Mouse (Mus musculus) heart, embryonic 11.5 days (tissue): ENCODE measurements around the gene Inpp4a. TPM values are rescaled to one million over a fixed set of nuclear protein-coding genes. Genes with fewer than 3 reads are reported as not detected.

Source experiments
- ATAC-seq: fragments of 200-750 bp; cut with Nextera tagmentation; replicated peaks from 2 replicates; pipeline ENCODE4 v1.8.0; 2017; ENCODE audit warnings: moderate library complexity; ENCODE audit not compliant: insufficient number of reproducible peaks, low FRiP score, low TSS enrichment
- H3K27ac ChIP-seq: fragments of 300-500 bp; sonication (generic); 2 replicates; pipeline ENCODE4 v1.5.1; 2014; ENCODE audit warnings: mild to moderate bottlenecking, low read depth, low read length
- H3K27me3 ChIP-seq: fragments of 300-500 bp; sonication (generic); 2 replicates; pipeline ENCODE4 v1.6.1; 2014; ENCODE audit warnings: mild to moderate bottlenecking, low read length, mixed read lengths; ENCODE audit not compliant: control insufficient read depth, insufficient read depth
- H3K36me3 ChIP-seq: fragments of 300-500 bp; sonication (generic); 2 replicates; pipeline ENCODE4 v1.6.1; 2014; ENCODE audit warnings: mild to moderate bottlenecking, low read length, moderate library complexity, mixed read lengths; ENCODE audit not compliant: control insufficient read depth, insufficient read depth
- H3K4me1 ChIP-seq: fragments of 300-500 bp; sonication (generic); 2 replicates; pipeline ENCODE4 v1.6.1; 2014; ENCODE audit warnings: low read length; ENCODE audit not compliant: control insufficient read depth, insufficient read depth
- H3K4me2 ChIP-seq: fragments of 300-500 bp; sonication (generic); 2 replicates; pipeline ENCODE4 v1.6.1; 2014; ENCODE audit warnings: mild to moderate bottlenecking, moderate library complexity
- H3K4me3 ChIP-seq: fragments of 300-500 bp; sonication (generic); 2 replicates; pipeline ENCODE4 v1.5.1; 2014; ENCODE audit warnings: low read depth, low read length
- H3K9ac ChIP-seq: fragments of 300-500 bp; sonication (generic); 2 replicates; pipeline ENCODE4 v1.6.1; 2014; ENCODE audit warnings: mild to moderate bottlenecking, low read depth, low read length, moderate library complexity
- H3K9me3 ChIP-seq: fragments of 300-500 bp; sonication (generic); replicated peaks from 2 replicates; pipeline ENCODE4 v1.6.1; 2016; ENCODE audit warnings: low read length; ENCODE audit not compliant: control insufficient read depth
- WGBS: fragments of 180-500 bp; shearing (Covaris S2); extraction: QIAGEN DNeasy Blood & Tissue Kit; methylation state at CpG from one replicate; pipeline ENCODE4 v1.1.7; 2014; ENCODE audit not compliant: insufficient replicate concordance; 5-methylcytosine and 5-hydroxymethylcytosine counted together
- polyA plus RNA-seq: library from polyadenylated mRNA; unstranded; fragments of >200 nt; fragmentation: Nextera tagmentation; extraction: Ambion mirVana; gene quantifications from 2 replicates; pipeline ENCODE4 v1.2.1, GENCODE M21; 2014

Inpp4a gene
- polyA plus RNA-seq, 1 experiment from 2014 or later = 12.7 TPM

GRCm38 (mm10) chr1:37398961-37399360 is 99.3 kb downstream of the Inpp4a start:
- Histone ChIP-seq H3K27ac (peak overlapping the region; percentile 62; the same call in 1 of the 2 replicates), H3K27me3 (no peaks in the 10 kb centered on the region), H3K9me3 (no peaks in the 10 kb centered on the region), H3K4me2 (no peak overlapping the region; the same call in 1 of the 2 replicates), H3K36me3 (no peaks in the 10 kb centered on the region), H3K9ac (no peak overlapping the region), H3K4me3 (no peak overlapping the region), H3K4me1 (peaks cover 23% of the 10 kb centered on the region)
- 53% methylated on average over 3 of the region's 3 CpGs for WGBS
- ATAC-seq = no peak

DNA sequence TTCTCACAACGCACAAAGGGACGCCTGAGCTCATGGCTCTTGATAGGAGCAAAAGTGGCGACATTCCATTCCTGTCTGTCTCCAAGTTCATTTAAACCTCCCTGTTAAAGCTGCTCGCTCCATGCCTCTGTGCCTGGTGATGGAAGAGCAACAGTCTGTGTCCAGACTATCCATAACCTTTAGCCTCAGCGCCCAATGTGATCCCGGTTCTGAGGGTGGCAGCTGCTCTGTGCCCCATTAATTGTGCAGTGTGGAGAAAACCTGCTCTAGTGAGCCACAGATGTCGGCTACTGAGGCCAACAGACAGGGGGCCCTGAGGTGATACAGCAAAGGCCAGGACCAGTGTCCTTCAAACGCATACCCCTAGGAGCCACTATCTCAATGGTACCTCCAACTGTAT is 100.1 kb downstream of the Inpp4a start:
- no peak overlapping the region for H3K4me3 ChIP-seq
- peaks cover 23% of the 10 kb centered on the region for H3K4me1 ChIP-seq
- ATAC-seq = no peak
- peak overlapping the region; percentile 20 for H3K4me2 ChIP-seq
- H3K36me3 ChIP-seq = no peaks in the 10 kb centered on the region
- WGBS = 35% methylated on average over 8 of the region's 8 CpGs
- no peaks in the 10 kb centered on the region for H3K27me3 ChIP-seq
- H3K9ac ChIP-seq = no peak overlapping the region
- no peaks in the 10 kb centered on the region for H3K9me3 ChIP-seq
- H3K27ac ChIP-seq = peak overlapping the region; percentile 62

DNA sequence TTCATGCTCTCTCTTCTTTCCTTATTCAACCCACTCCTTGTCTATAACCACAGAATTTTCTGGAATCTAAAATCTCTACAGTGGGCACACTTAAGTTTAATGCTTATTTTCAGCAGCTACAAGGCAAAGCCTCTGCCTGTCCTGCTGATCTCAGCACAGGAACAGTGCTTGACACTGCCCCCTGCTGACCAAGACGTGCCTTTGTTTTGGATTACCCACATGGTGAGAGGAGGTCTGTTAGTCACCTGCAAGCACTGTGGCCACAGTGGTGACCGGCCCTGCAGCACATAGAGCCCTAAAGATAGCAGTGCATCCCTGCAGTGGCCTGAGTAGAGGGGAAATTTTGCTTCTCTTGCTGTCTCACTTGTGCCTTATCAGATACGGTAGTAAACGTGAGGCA is 102.0 kb downstream of the Inpp4a start:
- Histone ChIP-seq H3K27ac (no peak overlapping the region), H3K4me1 (peaks cover 23% of the 10 kb centered on the region), H3K9me3 (no peaks in the 10 kb centered on the region), H3K27me3 (no peaks in the 10 kb centered on the region), H3K9ac (no peak overlapping the region), H3K4me3 (no peak overlapping the region), H3K4me2 (no peak overlapping the region), H3K36me3 (no peaks in the 10 kb centered on the region)
- WGBS = 53% methylated on average over 4 of the region's 4 CpGs
- ATAC-seq = 0 out of 2 replicates have a peak, but pooled peaks have one; percentile 39

DNA sequence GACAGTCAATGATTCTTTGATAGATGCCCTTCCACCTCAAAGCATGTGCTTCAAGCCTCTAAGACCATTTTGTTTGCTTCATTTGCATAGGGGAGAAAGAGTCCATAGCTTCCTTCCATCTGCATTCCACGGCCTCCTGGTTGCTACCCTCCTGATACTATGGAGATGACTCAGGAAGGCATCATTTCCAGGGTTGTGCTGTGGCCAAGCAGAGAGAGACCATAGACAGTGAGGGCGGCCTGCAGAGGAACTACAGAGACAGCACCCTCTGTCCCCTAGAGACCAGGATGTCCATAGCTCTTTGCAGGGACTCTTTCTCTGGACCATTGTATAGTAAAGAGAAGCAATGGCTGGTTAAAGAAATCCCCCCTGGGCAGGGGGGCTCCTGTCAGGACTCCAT is 105.5 kb downstream of the Inpp4a start:
- no peaks in the 10 kb centered on the region; the same call in 1 of the 2 replicates for H3K4me1 ChIP-seq
- H3K4me2 ChIP-seq = no peak overlapping the region
- 84% methylated on average over 2 of the region's 2 CpGs for WGBS
- no peaks in the 10 kb centered on the region for H3K36me3 ChIP-seq
- H3K27me3 ChIP-seq = no peaks in the 10 kb centered on the region
- H3K4me3 ChIP-seq = no peak overlapping the region
- H3K27ac ChIP-seq = no peak overlapping the region
- ATAC-seq = no peak
- H3K9me3 ChIP-seq = no peaks in the 10 kb centered on the region
- H3K9ac ChIP-seq = no peak overlapping the region

GRCm38 (mm10) chr1:37407228-37407627 is 107.6 kb downstream of the Inpp4a start:
- ATAC-seq = no peak
- no peak overlapping the region for H3K9ac ChIP-seq
- H3K27ac ChIP-seq = no peak overlapping the region
- H3K36me3 ChIP-seq = no peaks in the 10 kb centered on the region
- H3K9me3 ChIP-seq = no peaks in the 10 kb centered on the region
- WGBS = 82% methylated on average over 8 of the region's 8 CpGs
- no peaks in the 10 kb centered on the region for H3K27me3 ChIP-seq
- no peak overlapping the region for H3K4me2 ChIP-seq
- no peaks in the 10 kb centered on the region for H3K4me1 ChIP-seq
- no peak overlapping the region for H3K4me3 ChIP-seq

DNA sequence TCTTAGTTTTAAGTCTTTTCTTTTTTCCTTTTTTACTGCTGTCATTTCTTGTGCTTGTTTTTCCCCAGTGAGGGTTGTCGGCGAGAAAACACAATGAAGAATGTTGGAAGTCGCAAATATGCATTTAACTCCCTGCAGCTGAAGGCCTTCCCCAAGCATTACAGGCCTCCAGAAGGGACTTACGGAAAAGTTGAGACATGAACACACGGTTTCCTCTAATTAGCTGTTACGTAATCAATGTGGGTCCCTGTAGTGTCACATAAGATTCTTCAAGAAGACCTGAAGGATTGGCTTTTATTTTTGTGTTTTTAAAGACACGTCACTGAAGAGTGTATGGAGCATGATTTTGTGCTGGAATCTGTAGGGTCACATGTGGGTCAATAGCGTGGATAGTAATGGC is 108.4 kb downstream of the Inpp4a start:
- H3K4me1 ChIP-seq = no peaks in the 10 kb centered on the region
- ATAC-seq = no peak
- H3K9me3 ChIP-seq = no peaks in the 10 kb centered on the region
- no peaks in the 10 kb centered on the region for H3K27me3 ChIP-seq
- H3K4me3 ChIP-seq = no peak overlapping the region
- 83% methylated on average over 8 of the region's 8 CpGs for WGBS
- H3K9ac ChIP-seq = no peak overlapping the region
- H3K27ac ChIP-seq = no peak overlapping the region
- H3K4me2 ChIP-seq = no peak overlapping the region
- H3K36me3 ChIP-seq = no peaks in the 10 kb centered on the region

DNA sequence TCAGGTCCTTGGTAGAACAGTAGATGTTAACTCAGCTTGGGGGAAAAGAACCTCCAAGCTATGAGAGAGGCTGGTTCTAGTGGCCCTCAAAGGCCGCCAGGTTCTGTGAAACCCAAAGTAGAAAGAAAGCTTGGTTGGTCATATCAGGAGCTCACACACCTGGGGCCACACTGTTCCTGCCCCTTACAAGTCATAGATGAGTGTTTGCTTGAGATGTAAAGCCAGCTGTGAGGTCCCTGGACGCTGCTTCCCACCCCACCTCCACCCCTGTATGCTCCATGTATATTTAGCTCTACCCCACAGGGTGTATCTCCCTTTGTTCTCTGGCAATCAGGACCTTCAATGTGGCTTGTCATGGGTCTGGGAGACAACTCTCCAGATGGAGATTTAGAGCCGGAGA is 109.0 kb downstream of the Inpp4a start:
- Histone ChIP-seq H3K9ac (no peak overlapping the region), H3K4me2 (no peak overlapping the region), H3K4me3 (no peak overlapping the region), H3K27ac (no peak overlapping the region), H3K36me3 (no peaks in the 10 kb centered on the region), H3K27me3 (no peaks in the 10 kb centered on the region), H3K4me1 (no peaks in the 10 kb centered on the region), H3K9me3 (no peaks in the 10 kb centered on the region)
- WGBS = 80% methylated on average over 3 of the region's 3 CpGs
- ATAC-seq = no peak

DNA sequence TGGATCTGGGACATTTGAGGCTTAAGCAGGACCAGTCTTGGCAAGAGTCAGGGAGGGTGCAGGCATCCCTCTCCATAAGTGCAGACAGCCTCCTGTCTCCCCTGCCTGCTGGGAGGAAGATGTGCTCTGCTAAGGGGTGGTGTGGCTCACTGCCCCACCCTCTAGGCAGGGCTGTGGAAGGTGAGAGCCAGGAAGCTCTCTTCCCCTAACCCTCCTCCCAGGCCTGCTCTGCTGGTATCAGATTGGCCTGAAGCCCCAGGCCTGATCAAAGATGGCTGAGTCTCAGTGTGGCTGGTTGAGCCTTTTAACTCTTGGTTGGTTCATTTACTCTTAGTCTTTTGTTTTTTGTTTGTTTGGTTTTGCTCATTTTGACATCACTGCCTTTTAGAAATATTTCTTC is 110.0 kb downstream of the Inpp4a start:
- Histone ChIP-seq H3K9ac (no peak overlapping the region), H3K27ac (no peak overlapping the region), H3K4me3 (no peak overlapping the region), H3K36me3 (no peaks in the 10 kb centered on the region), H3K9me3 (no peaks in the 10 kb centered on the region), H3K4me2 (no peak overlapping the region), H3K27me3 (no peaks in the 10 kb centered on the region), H3K4me1 (no peaks in the 10 kb centered on the region)
- ATAC-seq = no peak

DNA sequence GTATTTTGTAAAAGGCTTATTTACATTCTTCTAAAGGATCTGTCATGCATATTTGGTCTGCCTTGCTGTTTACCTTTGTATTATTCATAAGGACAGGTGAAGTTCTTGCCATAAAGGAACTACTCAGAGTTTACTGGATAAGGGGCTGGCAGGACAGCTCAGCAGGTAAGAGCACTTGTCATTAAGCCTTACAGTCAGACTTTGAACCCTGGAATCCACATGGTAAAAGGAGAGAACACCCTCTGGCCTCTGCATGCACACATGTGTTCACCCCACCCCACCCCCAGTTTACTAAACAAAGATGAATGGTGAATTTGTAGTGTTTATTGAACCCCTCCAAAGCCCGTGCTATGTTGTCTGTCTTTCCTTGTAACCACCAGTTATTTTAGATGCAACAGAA is 115.7 kb downstream of the Inpp4a start:
- H3K36me3 ChIP-seq = peaks cover 17% of the 10 kb centered on the region
- H3K4me3 ChIP-seq = no peak overlapping the region
- H3K4me2 ChIP-seq = no peak overlapping the region
- no peaks in the 10 kb centered on the region for H3K9me3 ChIP-seq
- no peak for ATAC-seq
- no peaks in the 10 kb centered on the region for H3K27me3 ChIP-seq
- H3K9ac ChIP-seq = no peak overlapping the region
- WGBS = 83% methylated on average over 1 of the region's 1 CpGs
- H3K4me1 ChIP-seq = no peaks in the 10 kb centered on the region
- H3K27ac ChIP-seq = no peak overlapping the region
